Mouse (Mus musculus) liver, adult 2 months (tissue): ENCODE measurements around the gene C8g. TPM values are rescaled to one million over a fixed set of nuclear protein-coding genes. Genes with fewer than 3 reads are reported as not detected.

Experiments
- DNase-seq: peaks from one replicate; pipeline ENCODE4 v3.0.0-alpha.2; 2011; ENCODE audit warnings: low read depth, low spot score; ENCODE audit errors: extremely low read depth
- H3K27ac ChIP-seq: fragments of 200-500 bp; replicated peaks from 2 replicates; pipeline ENCODE4 v1.5.1; 2012; ENCODE audit warnings: low read depth, mild to moderate bottlenecking, control low read depth, inconsistent platforms, low read length; ENCODE audit not compliant: insufficient read depth
- H3K27me3 ChIP-seq: fragments of 200-500 bp; 2 replicates; pipeline ENCODE4 v1.6.1; 2012; ENCODE audit warnings: mild to moderate bottlenecking, moderate library complexity, low read length, inconsistent platforms; ENCODE audit not compliant: control insufficient read depth, insufficient read depth
- H3K36me3 ChIP-seq: fragments of 200-500 bp; 2 replicates; pipeline ENCODE4 v1.6.1; 2012; ENCODE audit warnings: low read length, inconsistent platforms; ENCODE audit not compliant: control insufficient read depth, insufficient read depth
- H3K4me1 ChIP-seq: fragments of 200-500 bp; 2 replicates; pipeline ENCODE4 v1.6.1; 2011; ENCODE audit warnings: low read length; ENCODE audit not compliant: control insufficient read depth, insufficient read depth
- H3K4me3 ChIP-seq: fragments of 200-500 bp; 2 replicates; pipeline ENCODE4 v1.5.1; 2011; ENCODE audit warnings: low read depth, mild to moderate bottlenecking, control low read depth, low read length, moderate library complexity; ENCODE audit not compliant: insufficient read depth
- H3K79me2 ChIP-seq: fragments of 200-500 bp; 2 replicates; pipeline ENCODE4 v1.6.1; 2012; ENCODE audit warnings: inconsistent platforms, mild to moderate bottlenecking, low read length, moderate library complexity; ENCODE audit not compliant: control insufficient read depth, insufficient read depth
- H3K9ac ChIP-seq: fragments of 200-500 bp; 2 replicates; pipeline ENCODE4 v1.6.1; 2012; ENCODE audit warnings: low read depth, mild to moderate bottlenecking, control low read depth, inconsistent platforms, low read length
- CTCF ChIP-seq: fragments of 200-500 bp; IDR thresholded peaks from 2 replicates; pipeline ENCODE4 v1.5.1; 2011; ENCODE audit warnings: low read depth, low read length, control low read depth
- POLR2A ChIP-seq: fragments of 200-500 bp; IDR thresholded peaks from 2 replicates; pipeline ENCODE4 v1.6.1; 2011; ENCODE audit warnings: low read length, control low read depth; ENCODE audit not compliant: insufficient read depth; ENCODE audit errors: extremely low read depth
- WGBS: fragments of 180-500 bp; shearing (Covaris S2); methylation state at CpG from one replicate; pipeline ENCODE4 v1.1.7; 2018; 5-methylcytosine and 5-hydroxymethylcytosine counted together
- polyA plus RNA-seq: library from polyadenylated mRNA; depleted of rRNA; stranded (reverse); fragments of >200 nt; gene quantifications from 2 replicates; pipeline ENCODE4 v1.2.3, GENCODE M21; 2012
- total RNA-seq: library from RNA; depleted of rRNA; stranded (reverse); fragments of >200 nt; gene quantifications from 2 replicates; pipeline ENCODE4 v1.2.3, GENCODE M21; 2014

Gene C8g
- total and polyA plus RNA-seq, 2 experiments = 721 to 939 TPM

GRCm38 (mm10) chr2:25541644-25542367 is 40.3 kb upstream of the C8g start:
- H3K79me2 ChIP-seq = peaks cover 24% of the 10 kb centered on the region
- TF ChIP-seq POLR2A = no peak
- TF ChIP-seq CTCF = no peak

GRCm38 (mm10) chr2:25540541-25540948 is 39.0 kb upstream of the C8g start:
- no peak for TF ChIP-seq CTCF
- TF ChIP-seq POLR2A = no peak
- Histone ChIP-seq H3K79me2 (peaks cover 15% of the 10 kb centered on the region), H3K4me1 (no peaks in the 10 kb centered on the region), H3K9ac (no peak overlapping the region), H3K27me3 (no peaks in the 10 kb centered on the region), H3K27ac (no peak overlapping the region), H3K36me3 (peaks cover 16% of the 10 kb centered on the region), H3K4me3 (no peak overlapping the region)
- DNase-seq = no peak
- 65% methylated on average over 4 of the region's 4 CpGs for whole genome bisulfite sequencing

More at GRCm38 (mm10) chr2:25541644-25542367, 40.3 kb upstream of the C8g start:
- no peak for DNase-seq
- Histone ChIP-seq H3K9ac (no peak overlapping the region), H3K4me3 (no peak overlapping the region), H3K27me3 (no peaks in the 10 kb centered on the region), H3K27ac (no peak overlapping the region), H3K36me3 (peaks cover 10% of the 10 kb centered on the region), H3K4me1 (peaks cover 5% of the 10 kb centered on the region)
- 84% methylated on average over 10 of the region's 10 CpGs for WGBS

GRCm38 (mm10) chr2:25536531-25536930 is 35.0 kb upstream of the C8g start:
- Histone ChIP-seq H3K36me3 (peaks cover 16% of the 10 kb centered on the region), H3K27ac (no peak overlapping the region), H3K4me1 (peaks cover 8% of the 10 kb centered on the region), H3K79me2 (no peaks in the 10 kb centered on the region), H3K4me3 (no peak overlapping the region), H3K9ac (no peak overlapping the region), H3K27me3 (no peaks in the 10 kb centered on the region)
- TF ChIP-seq POLR2A (no peak), CTCF (no peak)
- no peak for DNase-seq
- WGBS = 81% methylated on average over 8 of the region's 8 CpGs

- Histone ChIP-seq H3K36me3 (peaks cover 23% of the 10 kb centered on the region), H3K79me2 (no peaks in the 10 kb centered on the region), H3K4me3 (no peak overlapping the region), H3K4me1 (peaks cover 8% of the 10 kb centered on the region), H3K27ac (peak overlapping the region; percentile 42), H3K27me3 (no peaks in the 10 kb centered on the region), H3K9ac (no peak overlapping the region)
- TF ChIP-seq POLR2A = no peak
- TF ChIP-seq CTCF = no peak
- no peak for DNase-seq
- 88% methylated on average over 2 of the region's 2 CpGs for WGBS
Observed at GRCm38 (mm10) chr2:25534866-25535182, 33.3 kb upstream of the C8g start.

- TF ChIP-seq CTCF = no peak
- no peak for TF ChIP-seq POLR2A
- Histone ChIP-seq H3K79me2 (no peaks in the 10 kb centered on the region), H3K36me3 (peaks cover 24% of the 10 kb centered on the region), H3K9ac (no peak overlapping the region), H3K4me3 (no peak overlapping the region), H3K4me1 (peaks cover 8% of the 10 kb centered on the region), H3K27ac (peak overlapping the region; percentile 42), H3K27me3 (no peaks in the 10 kb centered on the region)
- peak; percentile 92 for DNase-seq
- 41% methylated on average over 3 of the region's 3 CpGs for WGBS
Observed at GRCm38 (mm10) chr2:25534178-25534865, 32.8 kb upstream of the C8g start.

GRCm38 (mm10) chr2:25533707-25534106 is 32.2 kb upstream of the C8g start:
- Histone ChIP-seq H3K4me3 (no peak overlapping the region), H3K27ac (peak overlapping the region; percentile 39; the same call in 1 of the 2 replicates), H3K4me1 (peaks cover 8% of the 10 kb centered on the region), H3K27me3 (no peaks in the 10 kb centered on the region), H3K79me2 (no peaks in the 10 kb centered on the region), H3K9ac (no peak overlapping the region), H3K36me3 (peaks cover 30% of the 10 kb centered on the region)
- TF ChIP-seq CTCF (no peak), POLR2A (no peak)
- 70% methylated on average over 2 of the region's 2 CpGs for WGBS
- DNase-seq = no peak
